Mouse (Mus musculus) lung, embryonic 15.5 days (tissue): Measurements from ENCODE around the gene Gm12184. TPM values are rescaled to one million over a fixed set of nuclear protein-coding genes. Genes with fewer than 3 reads are reported as not detected.
A peak's percentile ranks its signal among the peaks of the same experiment; 100 is the strongest.
"Not testable (repeated sequence)": the region's sequence is repeated elsewhere in the genome, so short reads cannot be mapped to it uniquely, and the experiment has no call there.

Experiments
- ATAC-seq: fragments of 200-750 bp; cut with Nextera tagmentation; 2 replicates; pipeline ENCODE4 v1.8.0; 2017; ENCODE audit warnings: moderate number of reproducible peaks, borderline replicate concordance; ENCODE audit not compliant: low FRiP score, low TSS enrichment; ENCODE audit errors: extremely low read depth
- H3K27ac ChIP-seq: fragments of 300-500 bp; sonication (generic); 2 replicates; pipeline ENCODE4 v1.5.1; 2015; ENCODE audit warnings: moderate library complexity, mild to moderate bottlenecking, inconsistent platforms
- H3K27me3 ChIP-seq: fragments of 300-500 bp; sonication (generic); 2 replicates; pipeline ENCODE4 v1.6.1; 2015; ENCODE audit warnings: inconsistent platforms
- H3K36me3 ChIP-seq: fragments of 300-500 bp; sonication (generic); 2 replicates; pipeline ENCODE4 v1.6.1; 2015; ENCODE audit warnings: inconsistent platforms
- H3K4me1 ChIP-seq: fragments of 300-500 bp; sonication (generic); 2 replicates; pipeline ENCODE4 v1.6.1; 2015; ENCODE audit warnings: inconsistent platforms
- H3K4me2 ChIP-seq: fragments of 300-500 bp; sonication (generic); 2 replicates; pipeline ENCODE4 v1.6.1; 2015; ENCODE audit warnings: inconsistent platforms, mild to moderate bottlenecking, moderate library complexity
- H3K4me3 ChIP-seq: fragments of 300-500 bp; sonication (generic); 2 replicates; pipeline ENCODE4 v1.5.1; 2015; ENCODE audit warnings: mild to moderate bottlenecking, inconsistent platforms
- H3K9ac ChIP-seq: fragments of 300-500 bp; sonication (generic); 2 replicates; pipeline ENCODE4 v1.6.1; 2015; ENCODE audit warnings: inconsistent platforms
- H3K9me3 ChIP-seq: fragments of 300-500 bp; sonication (generic); 2 replicates; pipeline ENCODE4 v1.6.1; 2016; ENCODE audit warnings: inconsistent platforms
- WGBS: fragments of 180-500 bp; shearing (Covaris S2); methylation state at CpG from one replicate; pipeline ENCODE4 v1.1.7; 2015; 5-methylcytosine and 5-hydroxymethylcytosine counted together
- polyA plus RNA-seq: library from polyadenylated mRNA; unstranded; fragments of >200 nt; fragmentation: Nextera tagmentation; extraction: Ambion mirVana; gene quantifications from 2 replicates; pipeline ENCODE4 v1.2.1, GENCODE M21; 2015

The Gm12184 gene
- polyA plus RNA-seq, 1 experiment from 2014 or later, result 3.0 TPM

DNA sequence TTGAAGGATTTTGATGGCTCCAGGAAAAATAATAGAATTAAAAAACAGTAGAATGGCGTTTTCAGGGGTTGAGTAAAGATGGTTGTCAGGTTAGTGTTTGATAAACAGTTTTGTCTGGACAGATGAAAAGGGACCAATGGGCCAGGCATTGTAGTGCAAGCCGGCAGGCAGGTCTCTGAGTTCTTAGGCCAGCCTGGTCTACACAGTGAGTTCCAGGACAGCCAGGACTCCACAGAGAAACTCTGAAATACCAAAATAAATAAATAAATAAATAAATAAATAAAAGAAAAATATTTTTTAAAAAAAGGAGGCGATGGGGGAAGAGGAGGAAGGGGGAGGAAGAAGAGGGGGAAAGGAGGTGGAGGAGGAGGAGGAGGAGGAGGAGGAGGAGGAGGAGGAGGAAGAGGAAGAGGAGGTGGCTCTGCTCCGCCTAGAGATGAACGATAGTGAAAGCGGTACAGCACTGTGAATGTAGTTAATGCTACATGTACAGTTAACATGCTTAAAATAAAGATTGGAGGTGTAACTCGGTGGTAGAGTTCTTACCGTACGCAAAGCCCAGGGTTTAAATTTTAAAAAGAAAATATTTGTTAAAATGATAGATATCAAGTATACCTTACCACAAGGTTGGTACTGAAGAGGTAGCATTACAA lies 6.7 kb upstream of the Gm12184 start:
- Histone ChIP-seq H3K9me3 (no peaks in the 10 kb centered on the region), H3K27me3 (no peaks in the 10 kb centered on the region), H3K4me2 (peak overlapping the region; percentile 59), H3K27ac (0 out of 2 replicates have a peak overlapping the region, but pooled peaks have one; percentile 73), H3K4me3 (peak overlapping the region; percentile 70), H3K9ac (no peak overlapping the region), H3K36me3 (no peaks in the 10 kb centered on the region), H3K4me1 (peaks cover 11% of the 10 kb centered on the region)
- no peak for ATAC-seq
- 28% methylated on average over 9 of the region's 9 CpGs for WGBS

DNA sequence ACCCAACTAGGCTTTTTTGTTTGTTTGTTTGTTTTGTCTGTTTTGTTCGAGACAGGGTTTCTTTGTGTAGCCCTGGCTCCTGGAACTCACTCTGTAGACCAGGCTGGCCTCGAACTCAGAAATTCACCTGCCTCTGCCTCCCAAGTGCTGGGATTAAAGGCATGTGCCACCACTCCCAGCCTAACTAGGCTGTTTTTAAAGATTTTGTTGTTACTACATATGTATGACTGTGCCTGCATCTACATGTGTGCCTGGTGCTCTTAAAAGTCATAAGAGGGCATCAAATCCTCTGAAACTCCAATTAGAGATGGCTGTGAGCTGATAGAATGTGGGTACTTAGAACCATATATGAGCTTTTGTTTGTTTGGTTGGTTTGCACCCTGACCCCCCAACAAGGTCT lies 4.8 kb upstream of the Gm12184 start:
- H3K27ac ChIP-seq, result no peak overlapping the region
- 53% methylated on average over 2 of the region's 2 CpGs for WGBS
- ATAC-seq, result no peak
- H3K36me3 ChIP-seq, result no peaks in the 10 kb centered on the region
- no peak overlapping the region for H3K9ac ChIP-seq
- H3K9me3 ChIP-seq, result no peaks in the 10 kb centered on the region
- no peak overlapping the region for H3K4me3 ChIP-seq
- no peak overlapping the region for H3K4me2 ChIP-seq
- H3K27me3 ChIP-seq, result no peaks in the 10 kb centered on the region
- H3K4me1 ChIP-seq, result peaks cover 10% of the 10 kb centered on the region

DNA sequence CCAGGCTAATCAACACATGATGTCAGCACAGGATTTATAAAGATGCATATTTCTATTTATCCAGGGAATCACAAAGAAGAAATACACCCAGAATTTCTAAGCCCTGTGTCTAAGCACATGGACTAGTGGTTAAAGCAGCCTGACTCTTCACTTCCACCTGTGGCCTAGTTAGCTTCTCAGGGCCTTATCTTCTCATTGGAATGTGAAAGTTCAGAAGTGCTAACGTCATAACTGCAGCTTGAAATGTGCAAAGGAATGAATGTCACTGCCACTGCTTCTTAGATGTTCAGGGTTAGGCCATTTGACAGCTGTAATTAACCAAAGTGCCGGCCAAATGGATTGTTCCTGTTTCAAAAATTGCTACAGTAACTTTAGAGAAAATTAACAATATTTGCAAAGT lies 3.8 kb upstream of the Gm12184 start:
- Histone ChIP-seq H3K4me1 (peaks cover 10% of the 10 kb centered on the region), H3K4me3 (no peak overlapping the region), H3K9me3 (no peaks in the 10 kb centered on the region), H3K27ac (no peak overlapping the region), H3K9ac (no peak overlapping the region), H3K27me3 (no peaks in the 10 kb centered on the region), H3K36me3 (no peaks in the 10 kb centered on the region), H3K4me2 (no peak overlapping the region)
- no peak for ATAC-seq
- WGBS, result 38% methylated on average over 2 of the region's 2 CpGs

DNA sequence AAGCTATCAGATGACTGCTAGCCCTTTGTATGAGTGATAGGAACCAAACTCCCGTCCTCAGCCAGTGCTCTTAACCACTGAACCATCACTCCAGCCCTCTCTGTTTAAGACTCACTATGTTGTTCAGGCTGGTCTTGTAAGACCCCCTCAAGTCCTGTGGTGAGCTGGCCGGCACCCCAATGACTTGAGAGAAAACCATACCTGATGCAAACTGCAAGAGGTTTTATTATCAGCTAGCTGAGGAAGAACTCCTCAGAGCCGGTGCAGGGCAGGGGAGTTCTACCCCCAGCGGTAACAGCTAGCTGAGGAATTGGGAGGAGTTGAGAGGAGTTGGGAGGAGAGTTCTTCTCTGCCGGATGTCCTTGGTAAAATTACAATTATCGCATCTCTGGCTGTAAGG lies 1.5 kb upstream of the Gm12184 start:
- Histone ChIP-seq H3K36me3 (no peaks in the 10 kb centered on the region), H3K27ac (no peak overlapping the region), H3K9me3 (no peaks in the 10 kb centered on the region), H3K4me1 (peaks cover 20% of the 10 kb centered on the region), H3K4me2 (no peak overlapping the region), H3K9ac (no peak overlapping the region), H3K27me3 (peaks cover 5% of the 10 kb centered on the region; the same call in 1 of the 2 replicates), H3K4me3 (no peak overlapping the region)
- ATAC-seq, result no peak
- 70% methylated on average over 6 of the region's 6 CpGs for WGBS

DNA sequence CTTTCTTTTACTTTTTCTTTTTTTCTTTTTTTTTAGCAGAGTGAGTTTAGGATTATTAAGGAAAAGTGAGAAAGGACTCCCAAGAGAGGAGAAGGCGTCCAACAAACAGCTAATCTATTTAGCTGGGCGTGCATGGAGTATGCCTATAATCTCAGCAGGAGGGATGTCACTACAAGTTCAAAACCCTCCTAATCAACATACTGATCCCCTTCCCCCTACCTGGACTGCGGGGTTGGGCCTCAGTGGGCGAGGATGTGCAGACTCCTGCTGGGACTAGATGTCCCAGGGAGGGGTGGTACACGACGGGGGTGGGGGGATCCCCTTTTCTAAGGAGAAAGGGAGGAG lies 269 bp upstream of the Gm12184 start:
- peaks cover 5% of the 10 kb centered on the region; the same call in 1 of the 2 replicates for H3K27me3 ChIP-seq
- ATAC-seq, result peak; percentile 39; the same call in 1 of the 2 replicates
- H3K4me1 ChIP-seq, result peaks cover 20% of the 10 kb centered on the region
- H3K36me3 ChIP-seq, result no peaks in the 10 kb centered on the region
- peak overlapping the region; percentile 70 for H3K27ac ChIP-seq
- H3K9me3 ChIP-seq, result no peaks in the 10 kb centered on the region
- 0% methylated on average over 6 of the region's 6 CpGs for WGBS
- H3K9ac ChIP-seq, result peak overlapping the region; percentile 54
- H3K4me3 ChIP-seq, result peak overlapping the region; percentile 50
- H3K4me2 ChIP-seq, result peak overlapping the region; percentile 74

DNA sequence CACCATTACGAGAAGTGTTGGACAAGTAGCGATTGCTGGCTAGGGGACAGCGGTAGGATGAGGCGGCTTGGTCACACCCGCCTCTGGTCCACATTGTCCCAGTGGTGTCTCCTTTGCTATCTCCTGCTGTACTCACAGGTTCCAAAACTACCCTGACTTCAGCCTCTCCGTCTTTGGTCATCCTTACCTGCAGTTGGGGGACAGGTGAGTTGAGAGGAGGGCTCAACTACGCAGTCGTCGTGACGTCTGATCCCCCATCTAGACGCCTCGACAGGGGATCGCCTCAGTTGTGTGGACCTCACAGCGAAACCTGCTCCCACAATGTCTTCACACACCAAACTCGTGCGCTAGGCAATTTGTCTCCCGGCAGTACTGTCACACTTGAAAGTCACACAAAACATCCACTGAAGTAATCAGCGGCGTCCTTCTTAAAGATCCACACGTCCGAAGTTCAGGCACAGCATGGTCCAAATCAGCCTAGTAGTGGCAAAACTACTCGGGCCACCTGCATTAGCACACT lies 2.1 kb downstream of the Gm12184 start:
- WGBS, result 5% methylated on average over 22 of the region's 22 CpGs
- Histone ChIP-seq H3K4me2 (peak overlapping the region; percentile 71), H3K9ac (peak overlapping the region; percentile 34; the same call in 1 of the 2 replicates), H3K36me3 (no peaks in the 10 kb centered on the region), H3K4me1 (peaks cover 20% of the 10 kb centered on the region), H3K9me3 (no peaks in the 10 kb centered on the region), H3K4me3 (peak overlapping the region; percentile 39), H3K27ac (no peak overlapping the region), H3K27me3 (peaks cover 5% of the 10 kb centered on the region; the same call in 1 of the 2 replicates)
- no peak for ATAC-seq

DNA sequence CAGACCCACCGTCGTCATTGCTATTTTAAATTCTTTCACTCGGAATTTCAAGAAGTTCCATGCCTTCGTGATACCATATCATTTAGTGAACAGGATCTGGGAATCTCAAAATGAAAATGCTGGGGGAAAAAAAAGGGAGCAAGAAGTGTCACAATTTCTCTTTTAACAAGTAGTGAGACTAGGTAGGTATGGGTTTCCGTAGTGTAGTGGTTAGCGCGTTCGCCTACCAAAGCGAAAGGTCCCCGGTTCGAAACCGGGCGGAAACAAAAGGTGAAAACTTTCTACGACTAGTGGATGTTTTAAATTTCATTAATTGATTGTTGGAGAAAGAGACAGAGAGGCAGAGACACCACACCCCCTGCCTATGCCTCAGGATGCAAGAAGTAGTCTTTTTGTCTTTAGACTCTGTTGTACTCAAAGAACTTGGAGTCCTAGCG lies 2.9 kb downstream of the Gm12184 start:
- Histone ChIP-seq H3K4me1 (peaks cover 24% of the 10 kb centered on the region), H3K4me2 (peak overlapping the region; percentile 71), H3K4me3 (peak overlapping the region; percentile 39), H3K9me3 (no peaks in the 10 kb centered on the region), H3K9ac (0 out of 2 replicates have a peak overlapping the region, but pooled peaks have one; percentile 34), H3K27ac (no peak overlapping the region), H3K27me3 (peaks cover 5% of the 10 kb centered on the region; the same call in 1 of the 2 replicates), H3K36me3 (no peaks in the 10 kb centered on the region)
- WGBS, result under 1% methylated on average over 15 of the region's 15 CpGs
- no peak for ATAC-seq

DNA sequence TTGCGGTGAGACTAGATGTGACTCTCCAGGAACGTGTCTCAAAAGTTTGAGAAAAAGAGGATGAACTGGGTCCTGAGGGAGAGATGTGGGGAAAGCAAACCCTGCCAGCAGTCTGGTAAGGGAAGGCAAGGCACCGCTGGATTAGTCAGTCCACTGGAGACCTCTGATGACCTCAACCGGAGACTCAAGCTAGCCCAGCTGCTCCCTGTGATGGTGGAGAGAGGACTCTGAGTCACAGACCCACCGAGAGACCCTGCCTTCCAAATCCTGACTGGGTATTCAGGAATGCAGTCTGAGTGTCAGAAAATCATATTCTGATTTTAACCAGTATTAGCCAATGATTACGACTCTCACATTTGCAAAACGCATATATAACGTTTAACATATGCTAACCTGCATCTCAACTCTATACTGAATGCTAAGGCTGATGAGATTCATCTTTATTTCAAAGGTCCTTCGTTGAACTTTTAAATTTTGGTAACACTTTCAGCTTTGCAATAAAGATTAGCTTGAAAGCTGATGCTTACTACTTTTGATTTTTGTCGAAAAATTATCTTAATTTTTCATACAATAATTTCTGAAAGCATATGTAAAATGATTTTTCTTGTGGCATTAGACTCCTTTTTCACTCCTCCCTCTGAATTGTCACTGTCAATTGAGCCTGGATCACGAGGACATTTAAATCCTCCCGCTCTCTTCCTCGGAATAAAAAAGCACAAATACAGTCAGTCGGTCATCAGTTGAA lies 3.5 kb downstream of the Gm12184 start:
- Histone ChIP-seq H3K4me3 (peak overlapping the region; percentile 39), H3K36me3 (no peaks in the 10 kb centered on the region), H3K4me1 (peaks cover 24% of the 10 kb centered on the region), H3K9ac (no peak overlapping the region), H3K4me2 (peak overlapping the region; percentile 71), H3K9me3 (no peaks in the 10 kb centered on the region), H3K27ac (no peak overlapping the region), H3K27me3 (peaks cover 5% of the 10 kb centered on the region; the same call in 1 of the 2 replicates)
- ATAC-seq, result no peak
- WGBS, result 31% methylated on average over 14 of the region's 14 CpGs

DNA sequence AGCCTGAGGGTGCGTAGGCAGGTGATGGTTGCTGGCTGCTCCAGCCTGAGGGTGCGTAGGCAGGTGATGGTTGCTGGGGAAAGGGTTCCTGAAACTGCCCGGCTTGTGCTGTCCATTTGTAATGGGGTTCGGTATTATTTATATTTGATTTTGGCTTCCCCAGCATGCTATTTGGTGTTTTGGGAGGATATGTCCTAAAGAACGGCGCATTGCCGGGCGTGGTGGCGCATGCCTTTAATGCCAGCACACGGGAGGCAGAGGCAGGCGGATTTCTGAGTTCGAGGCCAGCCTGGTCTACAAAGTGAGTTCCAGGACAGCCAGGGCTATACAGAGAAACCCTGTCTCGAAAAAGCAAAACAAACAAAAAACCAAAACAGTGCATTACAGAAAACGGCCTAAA lies 5.2 kb downstream of the Gm12184 start:
- H3K4me1 ChIP-seq, result peaks cover 21% of the 10 kb centered on the region
- not testable (repeated sequence) for H3K4me3 ChIP-seq, H3K27me3 ChIP-seq, H3K9ac ChIP-seq, ATAC-seq, H3K9me3 ChIP-seq, H3K4me2 ChIP-seq, H3K36me3 ChIP-seq, H3K27ac ChIP-seq
- WGBS, result 80% methylated on average over 14 of the region's 14 CpGs

DNA sequence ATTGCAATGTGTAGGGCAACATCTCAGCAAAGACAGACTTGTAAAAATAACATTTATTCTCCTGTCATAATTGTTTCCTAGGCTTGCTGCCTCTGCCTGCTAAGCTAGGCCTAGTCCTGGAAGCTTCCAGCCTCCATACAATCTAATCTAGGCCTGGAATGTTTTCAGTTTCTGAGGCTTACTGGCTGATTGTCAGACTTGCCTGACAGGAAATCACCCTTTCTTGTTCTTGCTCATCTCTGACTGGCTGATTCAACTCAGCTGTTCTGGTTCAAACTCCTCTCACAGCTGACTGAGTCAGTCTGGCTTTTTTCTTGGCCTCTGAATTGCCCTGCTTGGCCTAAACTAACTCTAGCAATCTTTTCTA lies 6.2 kb downstream of the Gm12184 start:
- Histone ChIP-seq H3K36me3 (no peaks in the 10 kb centered on the region), H3K4me1 (peaks cover 30% of the 10 kb centered on the region), H3K27me3 (peaks cover 5% of the 10 kb centered on the region; the same call in 1 of the 2 replicates), H3K4me3 (no peak overlapping the region), H3K27ac (no peak overlapping the region), H3K9ac (no peak overlapping the region), H3K9me3 (no peaks in the 10 kb centered on the region), H3K4me2 (no peak overlapping the region)
- ATAC-seq, result no peak

DNA sequence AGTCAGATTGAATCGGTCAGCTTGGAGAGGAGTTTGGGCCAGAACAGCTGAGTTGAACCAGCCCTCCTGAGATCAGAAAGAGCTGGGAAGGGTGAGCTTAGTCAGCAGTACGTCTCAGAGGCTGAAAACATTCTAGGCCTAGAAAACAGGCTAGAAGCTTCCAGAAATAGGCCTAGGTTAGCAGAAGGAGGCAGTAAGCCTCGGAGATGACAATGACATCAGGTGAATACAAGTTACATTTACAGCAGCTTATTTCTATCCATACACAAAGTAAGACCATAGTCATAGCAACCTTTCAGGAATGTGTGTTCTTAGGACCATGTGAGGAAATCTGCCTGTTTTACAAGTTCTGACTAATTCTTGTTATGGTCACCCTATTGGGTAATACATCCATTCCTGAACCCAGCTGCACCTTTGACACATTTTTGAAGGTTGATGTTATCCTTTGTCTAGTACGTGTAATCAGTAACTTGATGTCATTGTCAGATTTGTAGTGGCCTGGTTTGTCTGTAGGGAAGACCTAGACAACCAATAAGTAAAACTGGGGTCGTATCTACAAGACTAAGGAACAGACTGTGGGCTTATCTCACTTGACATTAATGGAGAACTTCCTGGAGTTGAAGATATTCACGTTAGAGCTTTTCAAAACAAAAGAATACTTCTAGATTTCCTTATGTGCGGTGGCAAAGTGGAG lies 6.7 kb downstream of the Gm12184 start:
- no peak for ATAC-seq
- no peak overlapping the region for H3K27ac ChIP-seq
- 66% methylated on average over 7 of the region's 7 CpGs for WGBS

More for the DNA sequence above, 6.7 kb downstream of the Gm12184 start:
- Histone ChIP-seq H3K9ac (no peak overlapping the region), H3K4me2 (no peak overlapping the region), H3K4me1 (peaks cover 32% of the 10 kb centered on the region), H3K9me3 (no peaks in the 10 kb centered on the region), H3K4me3 (no peak overlapping the region), H3K36me3 (no peaks in the 10 kb centered on the region), H3K27me3 (peaks cover 2% of the 10 kb centered on the region; the same call in 1 of the 2 replicates)
